Mouse (Mus musculus) myocyte (in vitro differentiated cells): ENCODE measurements at regions not wholly inside any gene's neighbourhood (a gene's known extent, or its start where the extent isn't known, plus 50 kb on each side); places are given as distances from the start of the nearest gene placed in this dataset.

Source experiments
- H3K27me3 ChIP-seq: one replicate; pipeline ENCODE4 v1.6.1; 2011; ENCODE audit not compliant: control insufficient read depth, insufficient read depth, insufficient read length
- H3K36me3 ChIP-seq: one replicate; pipeline ENCODE4 v1.6.1; 2011; ENCODE audit not compliant: control insufficient read depth, insufficient read depth
- H3K4me2 ChIP-seq: one replicate; pipeline ENCODE4 v1.6.1; 2011; ENCODE audit warnings: low read depth, control low read depth
- H3K4me3 ChIP-seq: one replicate; pipeline ENCODE4 v1.5.1; 2011; ENCODE audit warnings: mild to moderate bottlenecking, control low read depth, moderate library complexity
- H3K79me2 ChIP-seq: one replicate; pipeline ENCODE4 v1.6.1; 2011; ENCODE audit not compliant: control insufficient read depth, insufficient read depth
- H3ac ChIP-seq: one replicate; pipeline ENCODE4 v1.6.1; 2011; ENCODE audit not compliant: control insufficient read depth, insufficient read length
- CEBPB ChIP-seq: IDR thresholded peaks from 2 replicates; pipeline ENCODE4 v1.6.1; 2011; ENCODE audit warnings: mild to moderate bottlenecking, moderate library complexity; ENCODE audit not compliant: poor library complexity, insufficient read depth, severe bottlenecking
- E2F4 ChIP-seq: IDR thresholded peaks from one replicate; pipeline ENCODE4 v1.6.1; 2011; ENCODE audit warnings: mild to moderate bottlenecking, control low read depth, moderate library complexity; ENCODE audit not compliant: insufficient read depth
- MAX ChIP-seq: IDR thresholded peaks from one replicate; pipeline ENCODE4 v1.6.1; 2011; ENCODE audit warnings: low read depth, mild to moderate bottlenecking, control low read depth
- MYOD1 ChIP-seq, 3 experiments: IDR thresholded peaks; one replicate each; pipeline ENCODE4 v1.6.1; 2011; ENCODE audit warnings: control low read depth in 2 of 3, low read depth in 2 of 3, mild to moderate bottlenecking in 2 of 3, moderate library complexity in 1 of 3; ENCODE audit not compliant: insufficient read length in 2 of 3, control insufficient read depth in 1 of 3
- MYOG ChIP-seq, 3 experiments: IDR thresholded peaks; one replicate each; pipeline ENCODE4 v1.6.1; 2011; ENCODE audit warnings: control low read depth in 2 of 3, low read depth in 2 of 3, mild to moderate bottlenecking in 2 of 3; ENCODE audit not compliant: insufficient read length in 2 of 3, control insufficient read depth in 1 of 3, insufficient read depth in 1 of 3
- POLR2A ChIP-seq: IDR thresholded peaks from one replicate; pipeline ENCODE4 v1.6.1; 2011; ENCODE audit warnings: low read depth, mild to moderate bottlenecking, control low read depth, moderate library complexity; ENCODE audit not compliant: insufficient read length
- POLR2AphosphoS2 ChIP-seq: IDR thresholded peaks from one replicate; pipeline ENCODE4 v1.6.1; 2011; ENCODE audit warnings: low read depth, control low read depth; ENCODE audit not compliant: insufficient read length
- REST ChIP-seq: IDR thresholded peaks from one replicate; pipeline ENCODE4 v1.6.1; 2011; ENCODE audit warnings: mild to moderate bottlenecking, control low read depth, moderate library complexity; ENCODE audit not compliant: insufficient read depth, insufficient read length
- SRF ChIP-seq: IDR thresholded peaks from one replicate; pipeline ENCODE4 v1.6.1; 2011; ENCODE audit warnings: low read depth; ENCODE audit not compliant: control insufficient read depth, insufficient read length
- TCF12 ChIP-seq: IDR thresholded peaks from one replicate; pipeline ENCODE4 v1.6.1; 2011; ENCODE audit warnings: mild to moderate bottlenecking, control low read depth; ENCODE audit not compliant: poor library complexity, insufficient read depth, severe bottlenecking
- TCF3 ChIP-seq: IDR thresholded peaks from one replicate; pipeline ENCODE4 v1.6.1; 2011; ENCODE audit warnings: low read depth, control low read depth; ENCODE audit not compliant: insufficient read length
- USF1 ChIP-seq: IDR thresholded peaks from one replicate; pipeline ENCODE4 v1.6.1; 2011; ENCODE audit warnings: low read depth, mild to moderate bottlenecking, control low read depth, moderate library complexity

DNA sequence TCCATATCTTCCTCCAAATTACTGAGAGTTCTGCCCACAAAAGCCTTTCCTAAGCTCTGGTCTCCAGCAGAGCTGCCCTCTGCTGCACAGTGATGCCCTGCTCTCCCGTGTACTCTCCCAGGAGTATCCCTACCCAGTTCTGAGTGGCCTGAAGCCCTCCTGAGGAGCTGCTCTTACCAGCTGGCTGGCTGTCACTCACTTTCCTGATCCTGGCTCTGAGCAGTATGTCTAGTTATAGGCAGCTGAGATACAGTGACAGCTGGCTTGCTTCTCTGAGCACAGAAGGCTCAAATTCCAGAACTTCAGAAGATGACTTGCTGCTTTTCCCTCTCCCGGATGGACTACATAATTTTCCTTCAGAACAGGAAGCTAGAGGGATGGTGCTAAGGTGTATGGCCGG lies 257.1 kb downstream of the Pou4f1 start:
- Histone ChIP-seq H3K4me2 (no peak overlapping the region), H3K79me2 (no peaks in the 10 kb centered on the region), H3K4me3 (no peak overlapping the region), H3K36me3 (no peaks in the 10 kb centered on the region), H3ac (no peak overlapping the region), H3K27me3 (no peaks in the 10 kb centered on the region)
- TF ChIP-seq TCF12: no peak
- TF ChIP-seq SRF: no peak
- no peak for TF ChIP-seq E2F4
- TF ChIP-seq MAX: no peak
- no peak for TF ChIP-seq TCF3
- TF ChIP-seq MYOG (IDR thresholded peaks at IDR 0.05; ENCODE audit: control insufficient read depth in 1 of 3, insufficient read depth in 1 of 3, insufficient read length in 2 of 3, low read depth in 2 of 3): no peak
- TF ChIP-seq USF1: no peak
- TF ChIP-seq POLR2A: no peak
- TF ChIP-seq CEBPB: no peak
- no peak for TF ChIP-seq POLR2AphosphoS2
- TF ChIP-seq REST: no peak
- TF ChIP-seq MYOD1 (IDR thresholded peaks at IDR 0.05; ENCODE audit: control insufficient read depth in 1 of 3, insufficient read length in 2 of 3, low read depth in 2 of 3): no peak

GRCm38 (mm10) chr14:104208855-104209254 lies 258.9 kb downstream of the Pou4f1 start:
- Histone ChIP-seq H3K4me3 (no peak overlapping the region), H3K79me2 (no peaks in the 10 kb centered on the region)
- TF ChIP-seq USF1 (no peak), TCF12 (no peak), E2F4 (no peak), MAX (no peak), TCF3 (no peak), REST (no peak), SRF (no peak), CEBPB (no peak), POLR2A (no peak), MYOD1 (IDR thresholded peaks at IDR 0.05; ENCODE audit: control insufficient read depth in 1 of 3, insufficient read length in 2 of 3, low read depth in 2 of 3) (no peak), POLR2AphosphoS2 (no peak)

DNA sequence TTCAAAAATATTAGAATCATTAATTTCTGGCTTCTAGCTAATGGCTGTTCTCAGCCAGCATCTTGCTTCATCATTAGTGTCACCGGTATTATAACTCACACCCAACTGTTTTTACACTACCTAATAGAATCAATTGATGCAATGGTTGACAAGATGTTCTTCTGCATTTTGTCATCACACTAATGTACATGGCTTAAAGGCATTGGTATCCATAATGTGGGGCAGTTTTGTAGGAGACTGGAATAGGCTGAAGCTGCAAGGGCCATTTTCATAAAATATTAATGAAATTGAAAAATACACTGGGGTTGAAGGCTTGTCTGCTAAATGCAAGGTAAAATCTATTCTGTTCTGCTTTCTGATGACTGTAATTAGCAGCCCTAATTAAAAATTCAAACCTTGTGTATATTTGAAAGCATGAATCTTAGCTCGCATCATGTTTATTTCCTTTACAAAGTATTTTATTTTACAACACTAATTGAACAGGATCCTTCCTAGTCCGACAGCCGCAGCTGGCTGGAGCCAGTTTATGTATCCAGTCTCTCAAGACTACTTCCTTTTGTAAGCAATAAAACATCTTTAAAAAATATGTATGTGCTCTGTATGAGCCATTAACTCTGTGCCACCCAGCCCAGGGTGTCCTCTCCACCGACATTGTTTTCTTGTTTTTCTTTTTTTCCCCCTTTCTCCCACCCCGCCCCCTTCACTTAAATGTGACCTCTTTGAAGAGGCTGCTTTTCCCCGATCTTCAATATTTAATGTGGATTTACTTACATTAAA lies 259.6 kb downstream of the Pou4f1 start:
- Histone ChIP-seq H3K4me2 (no peak overlapping the region), H3K36me3 (no peaks in the 10 kb centered on the region), H3ac (no peak overlapping the region), H3K4me3 (no peak overlapping the region), H3K79me2 (no peaks in the 10 kb centered on the region), H3K27me3 (no peaks in the 10 kb centered on the region)
- TF ChIP-seq CEBPB (no peak), E2F4 (no peak), MYOD1 (IDR thresholded peaks at IDR 0.05; ENCODE audit: control insufficient read depth in 1 of 3, insufficient read length in 2 of 3, low read depth in 2 of 3) (no peak), POLR2AphosphoS2 (no peak), SRF (no peak), USF1 (no peak), TCF3 (no peak), MYOG (IDR thresholded peaks at IDR 0.05; ENCODE audit: control insufficient read depth in 1 of 3, insufficient read depth in 1 of 3, insufficient read length in 2 of 3, low read depth in 2 of 3) (no peak), POLR2A (no peak), MAX (no peak), REST (no peak), TCF12 (no peak)

More at GRCm38 (mm10) chr14:104208855-104209254, 258.9 kb downstream of the Pou4f1 start:
- H3K27me3 ChIP-seq: no peaks in the 10 kb centered on the region
- H3K36me3 ChIP-seq: no peaks in the 10 kb centered on the region
- H3K4me2 ChIP-seq: no peak overlapping the region
- H3ac ChIP-seq: no peak overlapping the region

DNA sequence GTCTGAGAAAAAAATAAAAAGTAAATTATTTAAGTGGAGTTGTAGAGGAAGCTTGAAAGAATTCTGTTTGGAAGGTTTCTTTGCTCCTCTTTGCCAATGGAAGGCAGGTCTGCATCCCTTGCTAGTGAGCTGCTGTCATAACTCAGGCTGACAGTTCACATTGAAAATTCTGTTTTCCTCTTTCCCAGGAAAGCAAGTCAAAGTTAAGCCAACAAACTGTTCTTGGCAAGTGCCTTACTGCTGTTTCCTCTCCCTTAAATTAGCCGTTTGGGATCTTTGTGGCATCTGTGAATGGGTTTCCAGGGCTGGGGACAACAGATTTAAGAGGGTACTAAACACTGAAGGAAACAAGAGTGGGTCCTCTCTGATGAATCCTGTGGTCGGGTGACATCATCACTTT lies 261.2 kb downstream of the Pou4f1 start:
- no peaks in the 10 kb centered on the region for H3K27me3 ChIP-seq
- TF ChIP-seq MYOD1 (IDR thresholded peaks at IDR 0.05; ENCODE audit: control insufficient read depth in 1 of 3, insufficient read length in 2 of 3, low read depth in 2 of 3) (no peak), POLR2AphosphoS2 (no peak), SRF (no peak), TCF12 (no peak), REST (no peak), CEBPB (no peak), POLR2A (no peak), MAX (no peak), TCF3 (no peak)

More for the DNA sequence above, 261.2 kb downstream of the Pou4f1 start:
- no peak overlapping the region for H3K4me2 ChIP-seq
- H3K36me3 ChIP-seq: no peaks in the 10 kb centered on the region
- H3ac ChIP-seq: no peak overlapping the region
- H3K79me2 ChIP-seq: no peaks in the 10 kb centered on the region
- no peak overlapping the region for H3K4me3 ChIP-seq
